Mouse (Mus musculus) ES-E14 (cell line): ENCODE data around the gene Slc7a15.

Experiments
- CHD2 ChIP-seq: IDR thresholded peaks from 2 replicates; pipeline ENCODE4 v1.6.1; 2014; ENCODE audit warnings: mild to moderate bottlenecking, low read depth, low read length, inconsistent platforms
- MAFK ChIP-seq: IDR thresholded peaks from 2 replicates; pipeline ENCODE4 v1.6.1; 2014; ENCODE audit warnings: mild to moderate bottlenecking, low read depth, low read length, inconsistent platforms; ENCODE audit not compliant: insufficient read depth
- ZC3H11A ChIP-seq: IDR thresholded peaks from 2 replicates; pipeline ENCODE4 v1.6.1; 2012; ENCODE audit warnings: low read depth, mild to moderate bottlenecking, inconsistent platforms, low read length, borderline replicate concordance
- ZNF384 ChIP-seq: IDR thresholded peaks from 2 replicates; pipeline ENCODE4 v1.6.1; 2012; ENCODE audit warnings: low read depth, low read length, inconsistent platforms

DNA sequence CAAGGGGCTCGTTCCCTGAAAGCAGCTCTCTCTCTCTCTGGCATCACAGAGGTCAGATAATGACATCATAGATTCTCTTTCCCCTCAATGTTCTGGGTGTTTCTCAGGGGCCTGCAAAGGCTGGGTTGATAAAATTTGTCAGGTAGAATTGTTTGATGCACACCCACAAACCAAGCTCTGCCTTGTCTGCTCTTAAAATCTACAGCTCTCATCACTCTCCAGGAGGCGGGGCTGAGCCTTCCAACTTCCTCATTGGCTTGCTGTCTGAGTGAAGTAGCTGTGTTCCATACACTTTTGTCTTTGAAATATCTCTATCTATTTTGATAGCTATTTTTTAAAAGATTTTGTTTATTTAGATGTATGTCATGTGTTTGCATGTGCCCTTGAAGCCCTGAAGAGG is 116.7 kb downstream of the Slc7a15 start:
- TF ChIP-seq ZC3H11A (no peak), MAFK (no peak), CHD2 (no peak), ZNF384 (no peak)
